Mouse (Mus musculus): Measurements from ENCODE around the gene Sik2.

GRCm38 (mm10) chr9:51041491-51041980, 32.7 kb upstream of the Sik2 start:
- no peak for TF ChIP-seq TAL1 (IDR thresholded peaks at IDR 0.05; ENCODE audit: low read length)
- no peak for TF ChIP-seq ELF1 (IDR thresholded peaks at IDR 0.05; ENCODE audit: low read depth, low read length)
- TF ChIP-seq EP300 (IDR thresholded peaks at IDR 0.05; ENCODE audit: low read depth in 1 of 2, low read length in 2 of 2): no peak
- no peak for TF ChIP-seq POLR2A (IDR thresholded peaks at IDR 0.05; ENCODE audit: control insufficient read depth in 1 of 2, insufficient read depth in 1 of 2, low read depth in 1 of 2, low read length in 2 of 2, poor library complexity in 1 of 2)
- TF ChIP-seq MAX (IDR thresholded peaks at IDR 0.05; ENCODE audit: low read length): no peak
- no peak for TF ChIP-seq NELFE (IDR thresholded peaks at IDR 0.05; ENCODE audit: low read depth, low read length)
- no peak for TF ChIP-seq ZC3H11A (IDR thresholded peaks at IDR 0.05; ENCODE audit: low read depth, low read length)
- no peak for TF ChIP-seq TBP (IDR thresholded peaks at IDR 0.05; ENCODE audit: low read depth, low read length)
- no peak for TF ChIP-seq CTCF (IDR thresholded peaks at IDR 0.05 in 2 of 3, conservative IDR thresholded peaks at IDR 0.05 in 1 of 3; ENCODE audit: control insufficient read depth in 1 of 3, insufficient read depth in 1 of 3, low read depth in 2 of 3, low read length in 3 of 3, poor library complexity in 1 of 3, severe bottlenecking in 1 of 3)
- TF ChIP-seq RCOR1 (IDR thresholded peaks at IDR 0.05; ENCODE audit: low read depth, low read length): no peak
- no peak for TF ChIP-seq UBTF (IDR thresholded peaks at IDR 0.05; ENCODE audit: borderline replicate concordance, insufficient read depth, low read depth, low read length)
- TF ChIP-seq SMC3 (IDR thresholded peaks at IDR 0.05; ENCODE audit: low read depth, low read length): no peak
- no peak for TF ChIP-seq ZNF384 (IDR thresholded peaks at IDR 0.05; ENCODE audit: low read depth, low read length)
- no peak for TF ChIP-seq JUND (IDR thresholded peaks at IDR 0.05; ENCODE audit: low read depth, low read length)

All from MEL (cell line).